9 mouse cellular contexts compared by ENCODE assay signal in genomic region chr8:120308553-120308952, GRCm38 (mm10).
DNase-seq lines count a peak whose midpoint lies in the region; ATAC-seq and TF ChIP-seq lines count a peak whose summit lies in the region.
"Had no signal": no experiment of that assay in that cellular context is flagged by ENCODE, and none has a peak within 500 bp of the region (broad histone marks: within the 10 kb centered on the region; RNA-seq: fewer than 3 reads in every experiment).

No protein-coding gene starts in this region.

- H3K9me3 ChIP-seq in forebrain, embryonic 15.5 days: no peaks in the 10 kb centered on the region

- H3K27me3 ChIP-seq in C2C12 (ENCODE audit: control insufficient read depth, insufficient read depth, insufficient read length): no peaks in the 10 kb centered on the region
- H3K27me3 ChIP-seq in forebrain, embryonic 15.5 days: no peaks in the 10 kb centered on the region

- TF ChIP-seq CTCF in C2C12 (IDR thresholded peaks at IDR 0.05; ENCODE audit: control insufficient read depth, insufficient read depth, insufficient read length): no peak

- 0 out of 2 replicates have a peak overlapping the region, but pooled peaks have one; percentile 0 for H3K9ac ChIP-seq in forebrain, embryonic 15.5 days (replicated peaks)

- H3K27ac ChIP-seq in forebrain, embryonic 15.5 days (replicated peaks): peak overlapping the region; percentile 81

- no peak overlapping the region for H3ac ChIP-seq in C2C12 (ENCODE audit: control insufficient read depth, insufficient read length, low read depth)

- no peak overlapping the region for H3K4me2 ChIP-seq in forebrain, embryonic 15.5 days (replicated peaks)

- H3K4me1 ChIP-seq in forebrain, embryonic 15.5 days: peaks cover 55% of the 10 kb centered on the region

- intact Hi-C loops in left cerebral cortex, postnatal 14 days (cut with DNase I): no loop called here

- WGBS in forebrain, embryonic 15.5 days: 37% methylated on average over 9 of the region's 9 CpGs

- peaks cover 4% of the 10 kb centered on the region for H3K79me3 ChIP-seq in C2C12 (ENCODE audit: low read depth)

- H3K4me3 ChIP-seq in C2C12 (ENCODE audit: insufficient read depth, poor library complexity, severe bottlenecking): no peak overlapping the region
- H3K4me3 ChIP-seq in forebrain, embryonic 15.5 days: no peak overlapping the region

- peaks cover 20% of the 10 kb centered on the region for H3K79me2 ChIP-seq in C2C12 (ENCODE audit: control insufficient read depth, insufficient read depth)

- ATAC-seq in forebrain, embryonic 15.5 days (replicated peaks): no peak

- peak; percentile 77 for DNase-seq in adrenal gland, postnatal 14 days
- no peak for DNase-seq in adrenal gland, adult 18-20 months (ENCODE audit: low spot score in 2 of 2)
- peak; percentile 46 for DNase-seq in lung, postnatal 10 days
- DNase-seq in right cerebral cortex, postnatal 14 days: no peak
- no peak for DNase-seq in left cerebral cortex, postnatal 14 days (ENCODE audit: low spot score in 2 of 2)
- DNase-seq in spleen, postnatal 10 days (ENCODE audit: low spot score in 2 of 2): no peak
- DNase-seq: adrenal gland, postnatal 25 days had no signal

- no peaks in the 10 kb centered on the region for H3K36me3 ChIP-seq in C2C12 (ENCODE audit: control insufficient read depth, insufficient read depth)
- H3K36me3 ChIP-seq in forebrain, embryonic 15.5 days: no peaks in the 10 kb centered on the region

TF ChIP-seq in C2C12, 6 proteins besides CTCF, POLR2A, EP300 and RAD21:
- TF ChIP-seq MAX (IDR thresholded peaks at IDR 0.05) (peak; percentile 44), MYOG (IDR thresholded peaks at IDR 0.05; ENCODE audit: control insufficient read depth, extremely low read depth, insufficient read length) (no peak), CEBPB (IDR thresholded peaks at IDR 0.05; ENCODE audit: low read depth) (no peak), FOSL1 (IDR thresholded peaks at IDR 0.05; ENCODE audit: insufficient read depth, low read length, poor library complexity, severe bottlenecking) (no peak)
TF ChIP-seq in C2C12: peak in this region for 1.

Comparison
In these comparisons a context has a peak if more than half of its experiments do, and no peak if none do; other contexts are left out.
1. DNase-seq: peak in adrenal gland, postnatal 14 days (single experiment) and lung, postnatal 10 days (single experiment); none in adrenal gland, adult 18-20 months (0 of 2), right cerebral cortex, postnatal 14 days (single experiment), left cerebral cortex, postnatal 14 days (0 of 2) and spleen, postnatal 10 days (0 of 2).